Mouse (Mus musculus) cortical plate, adult 2 months (tissue): ENCODE results near the gene Cysrt1.

ENCODE experiments used
- CTCF ChIP-seq: fragments of 200-500 bp; IDR thresholded peaks from 2 replicates; pipeline ENCODE4 v1.5.1; 2011; ENCODE audit warnings: mild to moderate bottlenecking, control low read depth, low read length; ENCODE audit not compliant: insufficient read depth; ENCODE audit errors: extremely low read depth
- POLR2A ChIP-seq: fragments of 200-500 bp; IDR thresholded peaks from 2 replicates; pipeline ENCODE4 v1.6.1; 2011; ENCODE audit warnings: mild to moderate bottlenecking, low read length, control low read depth; ENCODE audit not compliant: insufficient read depth; ENCODE audit errors: extremely low read depth

- TF ChIP-seq CTCF: no peak
- no peak for TF ChIP-seq POLR2A
Measured at GRCm38 (mm10) chr2:25289651-25290050, 47.4 kb upstream of the Cysrt1 start, which contains the start of gene Lrrc26.
